Mouse (Mus musculus): ENCODE results near the gene Cadm4.
"Not testable (repeated sequence)": the region's sequence is repeated elsewhere in the genome, so short reads cannot be mapped to it uniquely, and the experiment has no call there.

Cadm4 gene

GRCm38 (mm10) chr7:24501492-24501891, 19.7 kb downstream of the Cadm4 start:
- DNase-seq (ENCODE audit: low spot score in 2 of 2): no peak

GRCm38 (mm10) chr7:24504004-24504403, 22.2 kb downstream of the Cadm4 start:
- no peak for DNase-seq (ENCODE audit: low spot score in 2 of 2)

GRCm38 (mm10) chr7:24504868-24505267, 23.0 kb downstream of the Cadm4 start:
- no peak for DNase-seq (ENCODE audit: low spot score in 2 of 2)

GRCm38 (mm10) chr7:24505447-24506064, 23.7 kb downstream of the Cadm4 start:
- DNase-seq (ENCODE audit: low spot score in 2 of 2): no peak

GRCm38 (mm10) chr7:24506065-24506459, 24.2 kb downstream of the Cadm4 start:
- DNase-seq (ENCODE audit: low spot score in 2 of 2): no peak

GRCm38 (mm10) chr7:24506476-24506837, 24.6 kb downstream of the Cadm4 start:
- no peak for DNase-seq (ENCODE audit: low spot score in 2 of 2)

GRCm38 (mm10) chr7:24506838-24507725, 25.3 kb downstream of the Cadm4 start, which contains the start of gene Zfp428:
TSS of gene Zfp428 (plus strand) at chr7:24507006.
- DNase-seq (ENCODE audit: low spot score in 2 of 2): peak; percentile 71 to 74

- peak in 1 of 2 experiments; percentile 31 for DNase-seq (ENCODE audit: low spot score in 2 of 2)
Observed at GRCm38 (mm10) chr7:24507726-24508114, 25.9 kb downstream of the Cadm4 start.

- DNase-seq (ENCODE audit: low spot score in 2 of 2): no peak
Observed at GRCm38 (mm10) chr7:24512355-24512754, 30.5 kb downstream of the Cadm4 start, which contains the start of gene AC161166.1. TSS of gene AC161166.1 (minus strand) at chr7:24512455.

GRCm38 (mm10) chr7:24516319-24516718, 34.5 kb downstream of the Cadm4 start:
- not testable (repeated sequence) for DNase-seq (ENCODE audit: low spot score in 2 of 2)

- DNase-seq (ENCODE audit: low spot score in 2 of 2): no peak
Observed at GRCm38 (mm10) chr7:24517077-24517476, 35.3 kb downstream of the Cadm4 start.

GRCm38 (mm10) chr7:24517654-24518053, 35.8 kb downstream of the Cadm4 start:
- no peak for DNase-seq (ENCODE audit: low spot score in 2 of 2)

GRCm38 (mm10) chr7:24519130-24519529, 37.3 kb downstream of the Cadm4 start:
- DNase-seq (ENCODE audit: low spot score in 2 of 2): no peak

GRCm38 (mm10) chr7:24520054-24520453, 38.2 kb downstream of the Cadm4 start:
- DNase-seq (ENCODE audit: low spot score in 2 of 2): not testable (repeated sequence)

GRCm38 (mm10) chr7:24522805-24523204, 41.0 kb downstream of the Cadm4 start:
- no peak for DNase-seq (ENCODE audit: low spot score in 2 of 2)

- DNase-seq (ENCODE audit: low spot score in 2 of 2): no peak
Observed at GRCm38 (mm10) chr7:24523723-24524122, 41.9 kb downstream of the Cadm4 start.

GRCm38 (mm10) chr7:24524978-24525377, 43.2 kb downstream of the Cadm4 start:
- DNase-seq (ENCODE audit: low spot score in 2 of 2): no peak

- no peak for DNase-seq (ENCODE audit: low spot score in 2 of 2)
Observed at GRCm38 (mm10) chr7:24525686-24526420, 44.0 kb downstream of the Cadm4 start.

- DNase-seq (ENCODE audit: low spot score in 2 of 2): no peak
Observed at GRCm38 (mm10) chr7:24528861-24529260, 47.0 kb downstream of the Cadm4 start.

GRCm38 (mm10) chr7:24529580-24529979, 47.8 kb downstream of the Cadm4 start:
- DNase-seq (ENCODE audit: low spot score in 2 of 2): no peak

GRCm38 (mm10) chr7:24530062-24530931, 48.5 kb downstream of the Cadm4 start, which contains the start of gene Irgq:
TSS of gene Irgq (plus strand) at chr7:24530689.
- peak; percentile 98 for DNase-seq (ENCODE audit: low spot score in 2 of 2)

Measured in frontal cortex, postnatal 25 days (tissue).